Mouse (Mus musculus) midbrain, embryonic 10.5 days (tissue): ENCODE measurements around the gene Wdr91. TPM values are rescaled to one million over a fixed set of nuclear protein-coding genes. Genes with fewer than 3 reads are reported as not detected.
A peak's percentile ranks its signal among the peaks of the same experiment; 100 is the strongest.

Experiments
- DNase-seq: peaks from one replicate; pipeline ENCODE4 v3.0.0-alpha.2; 2017; ENCODE audit warnings: low spot score
- H3K27ac ChIP-seq: fragments of 300-500 bp; sonication (generic); replicated peaks from 2 replicates; pipeline ENCODE4 v1.5.1; 2016; ENCODE audit warnings: mild to moderate bottlenecking
- H3K27me3 ChIP-seq: fragments of 300-500 bp; sonication (generic); 2 replicates; pipeline ENCODE4 v1.6.1; 2016; ENCODE audit warnings: low read depth, mild to moderate bottlenecking; ENCODE audit not compliant: poor library complexity, severe bottlenecking
- H3K36me3 ChIP-seq: fragments of 300-500 bp; sonication (generic); 2 replicates; pipeline ENCODE4 v1.6.1; 2016; ENCODE audit warnings: mild to moderate bottlenecking, moderate library complexity
- H3K4me1 ChIP-seq: fragments of 300-500 bp; sonication (generic); 2 replicates; pipeline ENCODE4 v1.6.1; 2016
- H3K4me3 ChIP-seq: fragments of 300-500 bp; sonication (generic); 2 replicates; pipeline ENCODE4 v1.5.1; 2016; ENCODE audit warnings: mild to moderate bottlenecking, moderate library complexity
- H3K9me3 ChIP-seq: fragments of 300-500 bp; sonication (generic); replicated peaks from 2 replicates; pipeline ENCODE4 v1.6.1; 2016; ENCODE audit warnings: mild to moderate bottlenecking
- WGBS: fragments of 180-500 bp; shearing (Covaris S2); methylation state at CpG from one replicate; pipeline ENCODE4 v1.1.7; 2016; 5-methylcytosine and 5-hydroxymethylcytosine counted together
- polyA plus RNA-seq: library from polyadenylated mRNA; unstranded; fragments of >200 nt; fragmentation: Nextera tagmentation; extraction: Ambion mirVana; gene quantifications from 2 replicates; pipeline ENCODE4 v1.2.1, GENCODE M21; 2016

Wdr91 gene
- polyA plus RNA-seq, 1 experiment from 2014 or later = 11.4 TPM

GRCm38 (mm10) chr6:34909631-34910345, 888 bp downstream of the Wdr91 start:
- 57% methylated on average over 8 of the region's 8 CpGs for WGBS
- no peak for DNase-seq

GRCm38 (mm10) chr6:34907696-34908260, 2.9 kb downstream of the Wdr91 start:
- Histone ChIP-seq H3K27me3 (no peaks in the 10 kb centered on the region), H3K4me3 (no peak overlapping the region), H3K27ac (no peak overlapping the region), H3K9me3 (no peaks in the 10 kb centered on the region), H3K4me1 (peaks cover 19% of the 10 kb centered on the region), H3K36me3 (peaks cover 64% of the 10 kb centered on the region)
- DNase-seq = no peak
- WGBS = 88% methylated on average over 18 of the region's 18 CpGs

More at GRCm38 (mm10) chr6:34909631-34910345, 888 bp downstream of the Wdr91 start:
- Histone ChIP-seq H3K36me3 (peaks cover 44% of the 10 kb centered on the region), H3K27me3 (no peaks in the 10 kb centered on the region), H3K4me3 (peak overlapping the region; percentile 81), H3K4me1 (peaks cover 17% of the 10 kb centered on the region), H3K27ac (peak overlapping the region; percentile 92), H3K9me3 (no peaks in the 10 kb centered on the region)

- no peaks in the 10 kb centered on the region for H3K27me3 ChIP-seq
- no peak overlapping the region for H3K27ac ChIP-seq
- no peak for DNase-seq
- H3K36me3 ChIP-seq = peaks cover 70% of the 10 kb centered on the region
- 85% methylated on average over 2 of the region's 2 CpGs for WGBS
- no peaks in the 10 kb centered on the region for H3K9me3 ChIP-seq
- peaks cover 25% of the 10 kb centered on the region for H3K4me1 ChIP-seq
- no peak overlapping the region for H3K4me3 ChIP-seq
Measured at GRCm38 (mm10) chr6:34907121-34907614, 3.5 kb downstream of the Wdr91 start.

- no peaks in the 10 kb centered on the region for H3K27me3 ChIP-seq
- 95% methylated on average over 4 of the region's 4 CpGs for WGBS
Measured at GRCm38 (mm10) chr6:34906661-34907060, 4.0 kb downstream of the Wdr91 start.

GRCm38 (mm10) chr6:34906125-34906524, 4.6 kb downstream of the Wdr91 start:
- H3K4me1 ChIP-seq = peaks cover 31% of the 10 kb centered on the region
- H3K36me3 ChIP-seq = peaks cover 80% of the 10 kb centered on the region
- DNase-seq = no peak

More at GRCm38 (mm10) chr6:34906661-34907060, 4.0 kb downstream of the Wdr91 start:
- Histone ChIP-seq H3K4me3 (no peak overlapping the region), H3K4me1 (peaks cover 30% of the 10 kb centered on the region), H3K27ac (no peak overlapping the region), H3K36me3 (peaks cover 75% of the 10 kb centered on the region), H3K9me3 (no peaks in the 10 kb centered on the region)
- no peak for DNase-seq

GRCm38 (mm10) chr6:34904361-34904760, 6.3 kb downstream of the Wdr91 start:
- no peak for DNase-seq
- no peak overlapping the region for H3K4me3 ChIP-seq
- no peaks in the 10 kb centered on the region for H3K27me3 ChIP-seq
- peaks cover 17% of the 10 kb centered on the region for H3K4me1 ChIP-seq
- WGBS = 93% methylated on average over 6 of the region's 6 CpGs
- no peak overlapping the region for H3K27ac ChIP-seq
- H3K9me3 ChIP-seq = no peaks in the 10 kb centered on the region
- peaks cover 97% of the 10 kb centered on the region for H3K36me3 ChIP-seq

More at GRCm38 (mm10) chr6:34906125-34906524, 4.6 kb downstream of the Wdr91 start:
- Histone ChIP-seq H3K9me3 (no peaks in the 10 kb centered on the region), H3K27me3 (no peaks in the 10 kb centered on the region), H3K4me3 (no peak overlapping the region), H3K27ac (no peak overlapping the region)
- WGBS = 82% methylated on average over 2 of the region's 2 CpGs

GRCm38 (mm10) chr6:34903851-34904250, 6.8 kb downstream of the Wdr91 start:
- Histone ChIP-seq H3K9me3 (no peaks in the 10 kb centered on the region), H3K36me3 (peaks cover 98% of the 10 kb centered on the region), H3K4me3 (no peak overlapping the region), H3K4me1 (peaks cover 15% of the 10 kb centered on the region), H3K27me3 (no peaks in the 10 kb centered on the region), H3K27ac (no peak overlapping the region)
- DNase-seq = no peak
- WGBS = 88% methylated on average over 10 of the region's 10 CpGs

- Histone ChIP-seq H3K4me3 (no peak overlapping the region), H3K9me3 (no peaks in the 10 kb centered on the region), H3K27ac (no peak overlapping the region), H3K27me3 (no peaks in the 10 kb centered on the region), H3K4me1 (peaks cover 15% of the 10 kb centered on the region), H3K36me3 (peaks cover 95% of the 10 kb centered on the region)
- WGBS = 84% methylated on average over 5 of the region's 5 CpGs
- DNase-seq = no peak
Measured at GRCm38 (mm10) chr6:34903441-34903840, 7.2 kb downstream of the Wdr91 start.

GRCm38 (mm10) chr6:34902578-34902977, 8.1 kb downstream of the Wdr91 start:
- Histone ChIP-seq H3K27ac (no peak overlapping the region), H3K27me3 (no peaks in the 10 kb centered on the region), H3K36me3 (peaks cover 97% of the 10 kb centered on the region), H3K4me3 (no peak overlapping the region), H3K4me1 (peaks cover 15% of the 10 kb centered on the region), H3K9me3 (no peaks in the 10 kb centered on the region)
- WGBS = 93% methylated on average over 7 of the region's 7 CpGs
- no peak for DNase-seq

- no peak for DNase-seq
- Histone ChIP-seq H3K9me3 (no peaks in the 10 kb centered on the region), H3K27ac (no peak overlapping the region), H3K4me3 (no peak overlapping the region), H3K4me1 (peaks cover 16% of the 10 kb centered on the region), H3K36me3 (peaks cover 95% of the 10 kb centered on the region), H3K27me3 (no peaks in the 10 kb centered on the region)
- 75% methylated on average over 9 of the region's 9 CpGs for WGBS
Measured at GRCm38 (mm10) chr6:34901911-34902444, 8.7 kb downstream of the Wdr91 start.

- H3K36me3 ChIP-seq = peaks cover 92% of the 10 kb centered on the region
- H3K27me3 ChIP-seq = no peaks in the 10 kb centered on the region
- peaks cover 24% of the 10 kb centered on the region for H3K4me1 ChIP-seq
- no peak overlapping the region for H3K4me3 ChIP-seq
- no peaks in the 10 kb centered on the region for H3K9me3 ChIP-seq
- 83% methylated on average over 2 of the region's 2 CpGs for WGBS
- no peak for DNase-seq
- H3K27ac ChIP-seq = no peak overlapping the region
Measured at GRCm38 (mm10) chr6:34900990-34901389, 9.7 kb downstream of the Wdr91 start.

GRCm38 (mm10) chr6:34899127-34899526, 11.5 kb downstream of the Wdr91 start:
- no peaks in the 10 kb centered on the region for H3K27me3 ChIP-seq
- H3K4me3 ChIP-seq = no peak overlapping the region
- H3K4me1 ChIP-seq = peaks cover 28% of the 10 kb centered on the region
- 93% methylated on average over 2 of the region's 2 CpGs for WGBS
- peaks cover 92% of the 10 kb centered on the region for H3K36me3 ChIP-seq
- H3K9me3 ChIP-seq = no peaks in the 10 kb centered on the region
- H3K27ac ChIP-seq = no peak overlapping the region
- DNase-seq = no peak
